Mouse (Mus musculus) hematopoietic stem cell, adult 5-6 weeks (primary cell): ENCODE data around the gene Fam98b. TPM values are rescaled to one million over a fixed set of nuclear protein-coding genes. Genes with fewer than 3 reads are reported as not detected.

Experiments used
- ATAC-seq, 2 experiments: fragments of 125-278 bp in 1 of 2; replicated peaks in 1 of 2; 2 replicates each; pipeline ENCODE4 v1.8.0; 2016 to 2017; ENCODE audit warnings: inconsistent platforms in 2 of 2, mild to moderate bottlenecking in 2 of 2, moderate number of reproducible peaks in 2 of 2, low read depth in 1 of 2, moderate TSS enrichment in 1 of 2; ENCODE audit not compliant: low FRiP score in 2 of 2, poor library complexity in 2 of 2, severe bottlenecking in 2 of 2, insufficient read depth in 1 of 2, low TSS enrichment in 1 of 2
- total RNA-seq: library from RNA; stranded (forward); fragments of 172-1452, 232-1000 nt; gene quantifications from 2 replicates; pipeline ENCODE4 v1.2.3, GENCODE M21; 2017

Gene Fam98b
- total RNA-seq, 1 experiment from 2014 or later, result 35.4 TPM

- ATAC-seq, result peak; percentile 67 to 82
These were observed 14.4 kb downstream of the Fam98b start for GRCm38 (mm10) chr2:117263786-117264408.

- no peak for ATAC-seq
These were observed 38.8 kb downstream of the Fam98b start for GRCm38 (mm10) chr2:117288291-117288690.

DNA sequence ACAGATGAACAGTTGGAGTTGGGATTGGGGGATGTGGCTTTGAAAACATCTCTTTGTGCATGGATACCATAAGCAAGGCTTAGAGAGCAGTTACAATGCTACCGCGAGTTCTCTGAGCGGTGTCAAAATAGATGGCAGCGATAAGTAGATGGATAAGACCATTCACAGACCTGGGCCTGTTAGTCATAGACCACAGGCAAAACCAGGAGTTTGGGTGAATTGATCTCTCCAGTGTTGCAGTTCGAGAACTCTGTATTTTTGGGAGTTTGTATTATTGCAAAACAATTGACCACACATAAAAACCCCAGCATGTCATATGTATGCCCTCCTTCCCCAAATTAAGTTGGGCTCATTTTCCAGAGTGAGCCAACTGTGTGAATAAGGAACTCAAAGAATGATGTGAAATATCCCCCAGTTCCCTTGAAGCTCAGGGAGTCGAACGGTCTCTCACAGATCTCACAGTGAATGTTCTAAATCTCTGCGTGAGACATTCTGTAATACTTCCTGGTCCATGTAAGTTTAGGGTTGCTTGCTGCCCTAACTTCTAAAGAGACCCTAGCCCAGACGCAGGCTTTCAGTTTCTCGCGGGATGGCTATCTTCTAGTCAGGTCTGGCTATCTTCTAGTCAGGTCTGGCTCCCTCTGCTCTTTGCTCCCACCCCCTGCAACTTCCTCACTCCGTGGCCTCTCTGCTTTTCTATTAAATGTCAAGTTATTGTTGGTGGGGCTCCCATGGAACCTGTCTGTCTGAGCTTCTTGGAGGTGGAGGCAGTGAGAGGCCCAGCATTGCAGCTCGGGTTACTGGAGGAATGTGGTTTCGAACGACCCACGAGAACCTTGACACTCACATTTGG is 50.3 kb downstream of the Fam98b start:
- no peak for ATAC-seq

GRCm38 (mm10) chr2:117303391-117304350 is 54.1 kb downstream of the Fam98b start:
- peak; percentile 88 to 89 for ATAC-seq

DNA sequence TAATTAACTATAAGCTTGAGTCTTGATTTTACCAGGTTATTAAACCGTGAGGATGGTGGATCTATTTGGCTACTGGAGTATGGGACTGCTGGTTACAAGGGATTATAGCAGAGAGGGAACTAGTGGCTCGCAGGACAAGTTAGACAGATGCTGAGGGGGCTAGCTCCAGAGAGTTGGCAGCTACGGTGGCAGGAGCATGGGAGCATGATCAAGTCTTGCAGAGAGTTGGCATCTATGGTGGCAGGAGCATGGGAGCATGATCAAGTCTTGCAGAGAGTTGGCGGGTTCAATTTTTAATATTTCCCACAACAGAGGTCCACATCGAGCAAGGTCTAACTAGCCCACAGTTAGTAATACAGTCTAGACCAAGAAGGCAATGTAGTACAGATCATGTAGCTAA is 55.4 kb downstream of the Fam98b start:
- ATAC-seq, result no peak

DNA sequence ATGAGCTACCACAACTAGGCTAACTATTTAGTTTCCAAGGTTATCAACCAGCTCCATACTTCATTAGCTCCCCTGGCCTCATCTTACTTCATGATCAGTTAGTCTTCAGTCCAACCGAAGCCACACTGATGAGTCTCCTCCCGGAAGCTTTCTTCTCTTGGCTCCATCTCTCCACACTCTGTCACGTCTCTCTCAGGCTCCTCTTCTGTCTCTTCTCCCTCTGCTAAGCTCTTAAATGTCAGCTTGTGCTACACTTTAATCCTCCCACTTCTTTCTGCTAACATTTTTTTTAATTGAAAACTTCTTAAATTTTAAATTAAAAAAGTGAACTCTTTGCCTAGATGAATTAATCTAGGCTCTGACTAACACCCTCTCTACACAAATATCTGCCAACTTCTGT is 58.4 kb downstream of the Fam98b start:
- no peak for ATAC-seq

- ATAC-seq, result no peak
These were observed 59.5 kb downstream of the Fam98b start for GRCm38 (mm10) chr2:117309046-117309445.

- ATAC-seq, result no peak
These were observed 61.8 kb downstream of the Fam98b start for GRCm38 (mm10) chr2:117311349-117311748.

- no peak for ATAC-seq
These were observed 62.5 kb downstream of the Fam98b start for GRCm38 (mm10) chr2:117312030-117312429.

DNA sequence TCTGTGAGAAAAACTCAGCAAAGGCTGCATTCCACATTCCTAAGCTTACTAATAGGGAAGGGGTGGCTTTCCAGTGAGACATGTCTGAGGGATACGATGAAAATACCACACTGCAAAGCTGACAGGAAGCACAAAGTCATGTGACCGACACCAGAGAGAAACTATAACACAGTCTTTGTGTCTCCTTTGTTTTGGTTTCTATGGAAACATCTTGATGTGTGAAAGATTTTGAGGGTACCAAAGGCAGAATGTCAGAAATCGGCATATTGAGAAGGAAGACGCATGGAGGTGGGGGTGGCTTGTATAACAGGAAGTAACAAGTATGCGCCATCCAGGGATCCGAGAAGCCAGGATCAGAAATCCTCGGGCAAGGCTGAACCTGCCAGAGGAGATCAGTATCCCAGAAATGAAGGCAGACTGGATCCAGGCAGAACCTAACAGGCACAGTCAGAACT is 62.9 kb downstream of the Fam98b start:
- ATAC-seq, result no peak

DNA sequence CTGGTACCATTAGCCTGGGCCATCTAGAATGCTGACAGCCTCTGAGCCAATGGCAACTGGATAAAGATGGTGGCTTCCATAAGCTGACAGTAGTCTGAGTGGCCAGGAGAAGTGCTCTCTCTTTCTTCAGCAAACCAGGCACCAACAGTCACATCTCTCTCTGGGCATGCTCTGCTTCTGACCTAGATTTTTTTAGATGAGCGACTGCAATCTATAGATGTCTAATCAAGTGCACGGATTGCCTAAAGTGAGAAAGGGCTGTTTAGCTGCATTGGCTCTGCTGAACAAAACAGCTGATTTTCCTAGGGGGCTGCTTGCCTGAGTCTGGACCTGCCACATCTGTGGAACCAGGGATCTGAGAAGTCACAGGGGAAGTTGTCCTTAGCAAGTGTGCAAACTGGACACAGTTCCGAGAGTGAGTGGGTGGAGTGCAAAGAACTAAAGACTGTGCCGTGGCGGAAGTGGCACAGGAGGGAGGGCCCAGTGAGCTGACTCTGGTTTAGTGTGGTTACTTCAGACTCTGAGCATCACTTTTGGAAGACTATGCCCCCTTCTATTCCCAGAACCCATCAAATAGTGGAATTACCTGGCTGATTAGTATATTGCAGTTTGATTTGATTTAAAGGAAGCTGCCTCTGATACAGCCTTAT is 64.2 kb downstream of the Fam98b start:
- ATAC-seq, result no peak

- no peak for ATAC-seq
These were observed 69.5 kb downstream of the Fam98b start for GRCm38 (mm10) chr2:117318991-117319390.

Other genes starting within 250 kb of the Fam98b start
- gene Spred1, start 128.4 kb upstream of the Fam98b start, total RNA-seq, result 57.6 and 58.6 TPM in 2 replicates
- gene Rasgrp1, start 93.3 kb downstream of the Fam98b start, total RNA-seq, result 0.50 and 0.99 TPM in 2 replicates